Mouse (Mus musculus) inflammation-experienced regulatory T-cells, adult 6 months (primary cell): ENCODE measurements around the gene Hist1h2ac. TPM values are rescaled to one million over a fixed set of nuclear protein-coding genes. Genes with fewer than 3 reads are reported as not detected.

Experiments used
- polyA plus RNA-seq, 3 experiments: library from polyadenylated mRNA; unstranded; fragments of 100-300 nt; shearing (Covaris generic); gene quantifications; one replicate each; pipeline ENCODE4 v1.2.1; 2017

The Hist1h2ac gene
- polyA plus RNA-seq, 3 experiments from 2014 or later, result 0.43 to 0.47 (median 0.47) TPM

Other genes starting within 250 kb of the Hist1h2ac start
- not detected for gene Btn1a1, start 218.0 kb downstream of the Hist1h2ac start, polyA plus RNA-seq
- gene Btn2a2, start 195.1 kb downstream of the Hist1h2ac start, polyA plus RNA-seq, result not detected
- gene Hist1h4h, start 152.9 kb downstream of the Hist1h2ac start, polyA plus RNA-seq, result 1 to 10 TPM; 3.9 to 8.3 (median 7.0) TPM
- not detected for gene Hist1h2af, start 150.0 kb downstream of the Hist1h2ac start, polyA plus RNA-seq
- 1 to 10 TPM in 1 of 3 experiments, not detected in 2; 1.5 TPM for gene Hist1h3g, start 148.5 kb downstream of the Hist1h2ac start, polyA plus RNA-seq
- gene Hist1h2bh, start 140.6 kb downstream of the Hist1h2ac start, polyA plus RNA-seq, result under 1 TPM in 2 of 3 experiments, not detected in 1; 0.38 to 0.89 TPM
- gene Hist1h3f, start 139.9 kb downstream of the Hist1h2ac start, polyA plus RNA-seq, result 1 to 10 TPM in 1 of 3 experiments, under 1 TPM in 2; 0.73 to 1.5 (median 0.74) TPM
- 1 to 10 TPM in 1 of 3 experiments, not detected in 2; 3.2 TPM for gene Hist1h4f, start 132.3 kb downstream of the Hist1h2ac start, polyA plus RNA-seq
- under 1 TPM; 0.20 to 0.36 (median 0.34) TPM for gene Hist1h1d, start 130.7 kb downstream of the Hist1h2ac start, polyA plus RNA-seq
- gene Hist1h3e, start 121.6 kb downstream of the Hist1h2ac start, polyA plus RNA-seq, result 1 to 10 TPM in 2 of 3 experiments, under 1 TPM in 1; 0.89 to 4.0 (median 4.0) TPM
- gene Hist1h2ae, start 112.7 kb downstream of the Hist1h2ac start, polyA plus RNA-seq, result 100 to 1,000 TPM in 1 of 3 experiments, 10 to 100 TPM in 1, 1 to 10 TPM in 1; 5.9 to 223 (median 14.6) TPM
- gene Hist1h2bg, start 112.6 kb downstream of the Hist1h2ac start, polyA plus RNA-seq, result 10 to 100 TPM in 1 of 3 experiments, 1 to 10 TPM in 2; 2.4 to 13.2 (median 9.8) TPM
- gene Hist1h2bf, start 109.8 kb downstream of the Hist1h2ac start, polyA plus RNA-seq, result not detected
- under 1 TPM in 1 of 3 experiments, not detected in 2; 0.99 TPM for gene Hist1h2ad, start 109.6 kb downstream of the Hist1h2ac start, polyA plus RNA-seq
- gene Hist1h3d, start 108.2 kb downstream of the Hist1h2ac start, polyA plus RNA-seq, result 1 to 10 TPM in 1 of 3 experiments, under 1 TPM in 1, not detected in 1; 0.56 to 1.3 TPM
- gene Hist1h4d, start 102.3 kb downstream of the Hist1h2ac start, polyA plus RNA-seq, result 10 to 100 TPM; 20.7 to 55.4 (median 27.7) TPM
- 1 to 10 TPM in 2 of 3 experiments, under 1 TPM in 1; 0.92 to 3.6 (median 3.0) TPM for gene Hist1h2be, start 62.8 kb downstream of the Hist1h2ac start, polyA plus RNA-seq
- gene Hist1h1e, start 61.4 kb downstream of the Hist1h2ac start, polyA plus RNA-seq, result 10 to 100 TPM in 1 of 3 experiments, 1 to 10 TPM in 2; 6.7 to 25.3 (median 9.4) TPM
- 1 to 10 TPM in 2 of 3 experiments, under 1 TPM in 1; 0.52 to 3.6 (median 3.3) TPM for gene Hist1h2bc, start 251 bp upstream of the Hist1h2ac start, polyA plus RNA-seq
- gene Hist1h1t, start 11.9 kb upstream of the Hist1h2ac start, polyA plus RNA-seq, result not detected
- gene Hist1h4c, start 14.5 kb upstream of the Hist1h2ac start, polyA plus RNA-seq, result 1 to 10 TPM; 2.1 to 9.3 (median 4.2) TPM
- 1 to 10 TPM in 1 of 3 experiments, under 1 TPM in 1, not detected in 1; 0.32 to 1.7 TPM for gene Hfe, start 26.9 kb upstream of the Hist1h2ac start, polyA plus RNA-seq
- gene Hist1h1c, start 54.9 kb upstream of the Hist1h2ac start, polyA plus RNA-seq, result 10 to 100 TPM in 2 of 3 experiments, 1 to 10 TPM in 1; 8.7 to 14.8 (median 11.1) TPM
- 1 to 10 TPM in 1 of 3 experiments, not detected in 2; 2.5 TPM for gene Hist1h3c, start 61.7 kb upstream of the Hist1h2ac start, polyA plus RNA-seq
- 1 to 10 TPM in 2 of 3 experiments, not detected in 1; 2.5 to 2.8 TPM for gene Hist1h2bb, start 62.8 kb upstream of the Hist1h2ac start, polyA plus RNA-seq
- 10 to 100 TPM in 1 of 3 experiments, not detected in 2; 14.8 TPM for gene Hist1h2ab, start 67.2 kb upstream of the Hist1h2ac start, polyA plus RNA-seq
- gene Hist1h3b, start 68.3 kb upstream of the Hist1h2ac start, polyA plus RNA-seq, result 1 to 10 TPM in 1 of 3 experiments, not detected in 2; 1.1 TPM
- 10 to 100 TPM in 1 of 3 experiments, 1 to 10 TPM in 1, not detected in 1; 4.1 to 20.2 TPM for gene Hist1h4b, start 73.1 kb upstream of the Hist1h2ac start, polyA plus RNA-seq
- 1 to 10 TPM in 1 of 3 experiments, not detected in 2; 3.1 TPM for gene Hist1h4a, start 77.3 kb upstream of the Hist1h2ac start, polyA plus RNA-seq
- gene Hist1h3a, start 78.4 kb upstream of the Hist1h2ac start, polyA plus RNA-seq, result 1 to 10 TPM in 1 of 3 experiments, not detected in 2; 1.6 TPM
- gene Hist1h1a, start 79.7 kb upstream of the Hist1h2ac start, polyA plus RNA-seq, result 1 to 10 TPM; 2.5 to 6.1 (median 3.4) TPM
- not detected for gene Trim38, start 86.0 kb upstream of the Hist1h2ac start, polyA plus RNA-seq
- not detected for gene Slc17a2, start 123.0 kb upstream of the Hist1h2ac start, polyA plus RNA-seq
- not detected for gene Slc17a3, start 155.5 kb upstream of the Hist1h2ac start, polyA plus RNA-seq
- gene Slc17a1, start 183.8 kb upstream of the Hist1h2ac start, polyA plus RNA-seq, result not detected
- under 1 TPM in 1 of 3 experiments, not detected in 2; 0.12 TPM for gene Slc17a4, start 231.1 kb upstream of the Hist1h2ac start, polyA plus RNA-seq